Mouse (Mus musculus): ENCODE measurements around the gene Ttc28. TPM values are rescaled to one million over a fixed set of nuclear protein-coding genes. Genes with fewer than 3 reads are reported as not detected.

The Ttc28 gene
- polyA plus RNA-seq, 1 experiment from 2014 or later: 4.2 TPM

- Histone ChIP-seq H3K27ac (ENCODE audit: low read length) (no peak overlapping the region), H3K4me3 (ENCODE audit: low read length) (no peak overlapping the region), H3K4me1 (ENCODE audit: control insufficient read depth, insufficient read depth, low read length) (peaks cover 9% of the 10 kb centered on the region), H3K9ac (ENCODE audit: low read depth, low read length) (no peak overlapping the region), H3K9me3 (ENCODE audit: control insufficient read depth, low read length) (no peaks in the 10 kb centered on the region), H3K27me3 (replicated peaks; ENCODE audit: control insufficient read depth, insufficient read depth, low read length) (no peaks in the 10 kb centered on the region), H3K4me2 (ENCODE audit: low read depth, low read length) (no peak overlapping the region), H3K36me3 (ENCODE audit: control insufficient read depth, insufficient read depth, low read length) (no peaks in the 10 kb centered on the region)
- 58% methylated on average over 2 of the region's 2 CpGs for WGBS
- no peak for ATAC-seq
These were observed 315.2 kb downstream of the Ttc28 start for GRCm38 (mm10) chr5:111194829-111195228.

- 43% methylated on average over 11 of the region's 11 CpGs for WGBS
- peak; percentile 83 for ATAC-seq
- H3K27me3 ChIP-seq (replicated peaks; ENCODE audit: control insufficient read depth, insufficient read depth, low read length): no peaks in the 10 kb centered on the region
- H3K4me3 ChIP-seq (ENCODE audit: low read length): no peak overlapping the region
- peaks cover 17% of the 10 kb centered on the region for H3K4me1 ChIP-seq (ENCODE audit: control insufficient read depth, insufficient read depth, low read length)
- H3K9me3 ChIP-seq (ENCODE audit: control insufficient read depth, low read length): no peaks in the 10 kb centered on the region
- H3K27ac ChIP-seq (ENCODE audit: low read length): no peak overlapping the region
- H3K36me3 ChIP-seq (ENCODE audit: control insufficient read depth, insufficient read depth, low read length): no peaks in the 10 kb centered on the region
- no peak overlapping the region for H3K9ac ChIP-seq (ENCODE audit: low read depth, low read length)
- H3K4me2 ChIP-seq (ENCODE audit: low read depth, low read length): no peak overlapping the region
These were observed 316.2 kb downstream of the Ttc28 start for GRCm38 (mm10) chr5:111195488-111196485.

GRCm38 (mm10) chr5:111197727-111198126 lies 318.1 kb downstream of the Ttc28 start:
- no peak overlapping the region for H3K4me3 ChIP-seq (ENCODE audit: low read length)
- H3K9me3 ChIP-seq (ENCODE audit: control insufficient read depth, low read length): no peaks in the 10 kb centered on the region
- H3K27me3 ChIP-seq (replicated peaks; ENCODE audit: control insufficient read depth, insufficient read depth, low read length): no peaks in the 10 kb centered on the region
- H3K9ac ChIP-seq (ENCODE audit: low read depth, low read length): no peak overlapping the region
- no peaks in the 10 kb centered on the region for H3K36me3 ChIP-seq (ENCODE audit: control insufficient read depth, insufficient read depth, low read length)
- 80% methylated on average over 15 of the region's 15 CpGs for WGBS
- no peak overlapping the region for H3K4me2 ChIP-seq (ENCODE audit: low read depth, low read length)
- ATAC-seq: no peak
- no peak overlapping the region for H3K27ac ChIP-seq (ENCODE audit: low read length)
- peaks cover 19% of the 10 kb centered on the region for H3K4me1 ChIP-seq (ENCODE audit: control insufficient read depth, insufficient read depth, low read length)

- H3K27ac ChIP-seq (ENCODE audit: low read length): no peak overlapping the region
- 54% methylated on average over 12 of the region's 15 CpGs for WGBS
- no peaks in the 10 kb centered on the region for H3K27me3 ChIP-seq (replicated peaks; ENCODE audit: control insufficient read depth, insufficient read depth, low read length)
- no peaks in the 10 kb centered on the region for H3K9me3 ChIP-seq (ENCODE audit: control insufficient read depth, low read length)
- no peak overlapping the region for H3K4me3 ChIP-seq (ENCODE audit: low read length)
- peaks cover 31% of the 10 kb centered on the region for H3K4me1 ChIP-seq (ENCODE audit: control insufficient read depth, insufficient read depth, low read length)
- no peak for ATAC-seq
- H3K9ac ChIP-seq (ENCODE audit: low read depth, low read length): no peak overlapping the region
- no peak overlapping the region for H3K4me2 ChIP-seq (ENCODE audit: low read depth, low read length)
- no peaks in the 10 kb centered on the region for H3K36me3 ChIP-seq (ENCODE audit: control insufficient read depth, insufficient read depth, low read length)
These were observed 320.7 kb downstream of the Ttc28 start for GRCm38 (mm10) chr5:111200167-111200840.

GRCm38 (mm10) chr5:111200915-111201610 lies 321.5 kb downstream of the Ttc28 start:
- WGBS: 58% methylated on average over 16 of the region's 16 CpGs
- no peak overlapping the region for H3K27ac ChIP-seq (ENCODE audit: low read length)

GRCm38 (mm10) chr5:111204221-111204620 lies 324.6 kb downstream of the Ttc28 start:
- 73% methylated on average over 5 of the region's 5 CpGs for WGBS

More at GRCm38 (mm10) chr5:111200915-111201610, 321.5 kb downstream of the Ttc28 start:
- no peak for ATAC-seq
- Histone ChIP-seq H3K9me3 (ENCODE audit: control insufficient read depth, low read length) (no peaks in the 10 kb centered on the region), H3K4me2 (ENCODE audit: low read depth, low read length) (no peak overlapping the region), H3K36me3 (ENCODE audit: control insufficient read depth, insufficient read depth, low read length) (no peaks in the 10 kb centered on the region), H3K4me3 (ENCODE audit: low read length) (no peak overlapping the region), H3K9ac (ENCODE audit: low read depth, low read length) (no peak overlapping the region), H3K27me3 (replicated peaks; ENCODE audit: control insufficient read depth, insufficient read depth, low read length) (no peaks in the 10 kb centered on the region), H3K4me1 (ENCODE audit: control insufficient read depth, insufficient read depth, low read length) (peaks cover 27% of the 10 kb centered on the region)

GRCm38 (mm10) chr5:111204976-111205586 lies 325.5 kb downstream of the Ttc28 start:
- no peak overlapping the region for H3K9ac ChIP-seq (ENCODE audit: low read depth, low read length)
- H3K27ac ChIP-seq (ENCODE audit: low read length): peak overlapping the region; percentile 40
- WGBS: 21% methylated on average over 4 of the region's 4 CpGs
- H3K36me3 ChIP-seq (ENCODE audit: control insufficient read depth, insufficient read depth, low read length): no peaks in the 10 kb centered on the region
- ATAC-seq: no peak
- H3K4me1 ChIP-seq (ENCODE audit: control insufficient read depth, insufficient read depth, low read length): peaks cover 37% of the 10 kb centered on the region
- H3K9me3 ChIP-seq (ENCODE audit: control insufficient read depth, low read length): no peaks in the 10 kb centered on the region
- H3K4me3 ChIP-seq (ENCODE audit: low read length): no peak overlapping the region
- no peak overlapping the region for H3K4me2 ChIP-seq (ENCODE audit: low read depth, low read length)
- no peaks in the 10 kb centered on the region for H3K27me3 ChIP-seq (replicated peaks; ENCODE audit: control insufficient read depth, insufficient read depth, low read length)

More at GRCm38 (mm10) chr5:111204221-111204620, 324.6 kb downstream of the Ttc28 start:
- peaks cover 38% of the 10 kb centered on the region for H3K4me1 ChIP-seq (ENCODE audit: control insufficient read depth, insufficient read depth, low read length)
- H3K9me3 ChIP-seq (ENCODE audit: control insufficient read depth, low read length): no peaks in the 10 kb centered on the region
- H3K27ac ChIP-seq (ENCODE audit: low read length): no peak overlapping the region
- ATAC-seq: no peak
- H3K4me3 ChIP-seq (ENCODE audit: low read length): no peak overlapping the region
- H3K36me3 ChIP-seq (ENCODE audit: control insufficient read depth, insufficient read depth, low read length): no peaks in the 10 kb centered on the region
- H3K27me3 ChIP-seq (replicated peaks; ENCODE audit: control insufficient read depth, insufficient read depth, low read length): no peaks in the 10 kb centered on the region
- H3K9ac ChIP-seq (ENCODE audit: low read depth, low read length): no peak overlapping the region
- H3K4me2 ChIP-seq (ENCODE audit: low read depth, low read length): no peak overlapping the region

GRCm38 (mm10) chr5:111205817-111206216 lies 326.2 kb downstream of the Ttc28 start:
- Histone ChIP-seq H3K9me3 (ENCODE audit: control insufficient read depth, low read length) (no peaks in the 10 kb centered on the region), H3K4me1 (ENCODE audit: control insufficient read depth, insufficient read depth, low read length) (peaks cover 30% of the 10 kb centered on the region), H3K36me3 (ENCODE audit: control insufficient read depth, insufficient read depth, low read length) (no peaks in the 10 kb centered on the region), H3K27ac (ENCODE audit: low read length) (peak overlapping the region; percentile 21; the same call in 1 of the 2 replicates), H3K27me3 (replicated peaks; ENCODE audit: control insufficient read depth, insufficient read depth, low read length) (no peaks in the 10 kb centered on the region), H3K9ac (ENCODE audit: low read depth, low read length) (no peak overlapping the region), H3K4me2 (ENCODE audit: low read depth, low read length) (no peak overlapping the region), H3K4me3 (ENCODE audit: low read length) (no peak overlapping the region)
- peak; percentile 15; the same call in 1 of the 2 replicates for ATAC-seq
- WGBS: 35% methylated on average over 4 of the region's 4 CpGs
